Mouse (Mus musculus) hindbrain, embryonic 11.5 days (tissue): Measurements from ENCODE around the gene Hcls1. TPM values are rescaled to one million over a fixed set of nuclear protein-coding genes. Genes with fewer than 3 reads are reported as not detected.
A peak's percentile ranks its signal among the peaks of the same experiment; 100 is the strongest.

Experiments used
- ATAC-seq: fragments of 200-750 bp; cut with Nextera tagmentation; 2 replicates; pipeline ENCODE4 v1.8.0; 2017; ENCODE audit warnings: mild to moderate bottlenecking, moderate TSS enrichment, moderate library complexity; ENCODE audit not compliant: low FRiP score
- DNase-seq: peaks from one replicate; pipeline ENCODE4 v3.0.0-alpha.2; 2015; ENCODE audit warnings: low spot score
- H3K27ac ChIP-seq: fragments of 300-500 bp; sonication (generic); 2 replicates; pipeline ENCODE4 v1.5.1; 2014; ENCODE audit warnings: mild to moderate bottlenecking, low read depth, low read length
- H3K27me3 ChIP-seq: fragments of 300-500 bp; sonication (generic); 2 replicates; pipeline ENCODE4 v1.6.1; 2014; ENCODE audit warnings: mild to moderate bottlenecking, low read length, moderate library complexity, mixed read lengths; ENCODE audit not compliant: control insufficient read depth, insufficient read depth
- H3K36me3 ChIP-seq: fragments of 300-500 bp; sonication (generic); 2 replicates; pipeline ENCODE4 v1.6.1; 2014; ENCODE audit warnings: mild to moderate bottlenecking, low read length, moderate library complexity, mixed read lengths; ENCODE audit not compliant: control insufficient read depth, insufficient read depth
- H3K4me1 ChIP-seq: fragments of 300-500 bp; sonication (generic); replicated peaks from 2 replicates; pipeline ENCODE4 v1.6.1; 2014; ENCODE audit warnings: low read length, mixed read lengths; ENCODE audit not compliant: control insufficient read depth, insufficient read depth
- H3K4me2 ChIP-seq: fragments of 300-500 bp; sonication (generic); replicated peaks from 2 replicates; pipeline ENCODE4 v1.6.1; 2014; ENCODE audit warnings: mild to moderate bottlenecking, low read depth, low read length
- H3K4me3 ChIP-seq: fragments of 300-500 bp; sonication (generic); 2 replicates; pipeline ENCODE4 v1.5.1; 2014; ENCODE audit warnings: low read depth, low read length
- H3K9ac ChIP-seq: fragments of 300-500 bp; sonication (generic); 2 replicates; pipeline ENCODE4 v1.6.1; 2014; ENCODE audit warnings: low read depth, low read length
- H3K9me3 ChIP-seq: fragments of 300-500 bp; sonication (generic); 2 replicates; pipeline ENCODE4 v1.6.1; 2016; ENCODE audit warnings: low read length; ENCODE audit not compliant: control insufficient read depth
- WGBS: fragments of 180-500 bp; shearing (Covaris S2); extraction: QIAGEN DNeasy Blood & Tissue Kit; methylation state at CpG from one replicate; pipeline ENCODE4 v1.1.7; 2014; 5-methylcytosine and 5-hydroxymethylcytosine counted together
- polyA plus RNA-seq: library from polyadenylated mRNA; unstranded; fragments of >200 nt; fragmentation: Nextera tagmentation; extraction: Ambion mirVana; gene quantifications from 2 replicates; pipeline ENCODE4 v1.2.1, GENCODE M21; 2014

Gene Hcls1
- polyA plus RNA-seq, 1 experiment from 2014 or later, result 0.79 TPM

- Histone ChIP-seq H3K4me1 (no peaks in the 10 kb centered on the region), H3K36me3 (no peaks in the 10 kb centered on the region), H3K4me3 (peak overlapping the region; percentile 56), H3K27me3 (no peaks in the 10 kb centered on the region), H3K9ac (peak overlapping the region; percentile 61), H3K9me3 (no peaks in the 10 kb centered on the region), H3K27ac (no peak overlapping the region), H3K4me2 (peak overlapping the region; percentile 67)
- WGBS, result 66% methylated on average over 5 of the region's 5 CpGs
- no peak; the same call in 1 of the 2 replicates for ATAC-seq
- DNase-seq, result no peak
Measured at GRCm38 (mm10) chr16:37012336-37012735, 77.6 kb downstream of the Hcls1 start.

Other genes starting within 250 kb of the Hcls1 start
- 0.26 and 0.57 TPM in 2 replicates for gene Ildr1, start 241.0 kb upstream of the Hcls1 start, polyA plus RNA-seq
- 2.1 and 3.7 TPM in 2 replicates for gene Slc15a2, start 150.0 kb upstream of the Hcls1 start, polyA plus RNA-seq
- gene Iqcb1, start 106.6 kb upstream of the Hcls1 start, polyA plus RNA-seq, result 73.3 and 74.3 TPM in 2 replicates
- gene Eaf2, start 60.0 kb upstream of the Hcls1 start, polyA plus RNA-seq, result 1.3 and 1.5 TPM in 2 replicates
- 81.0 and 91.0 TPM in 2 replicates for gene Golgb1, start 59.8 kb upstream of the Hcls1 start, polyA plus RNA-seq
- gene Fbxo40, start 55.5 kb downstream of the Hcls1 start, polyA plus RNA-seq, result 0.03 TPM in 1 of 2 replicates, not detected in the other
- gene Polq, start 76.8 kb downstream of the Hcls1 start, polyA plus RNA-seq, result 10.1 and 11.8 TPM in 2 replicates